Mouse (Mus musculus) testis, adult 2 months (tissue): ENCODE measurements around the gene Nab2.

Source experiments
- CTCF ChIP-seq: fragments of 200-500 bp; IDR thresholded peaks from 2 replicates; pipeline ENCODE4 v1.5.1; 2012; ENCODE audit warnings: low read depth, mild to moderate bottlenecking, inconsistent platforms, low read length, moderate library complexity; ENCODE audit not compliant: control insufficient read depth, insufficient read depth, insufficient replicate concordance
- POLR2A ChIP-seq: fragments of 200-500 bp; IDR thresholded peaks from 2 replicates; pipeline ENCODE4 v1.6.1; 2012; ENCODE audit warnings: low read depth, mild to moderate bottlenecking, inconsistent platforms, low read length, moderate library complexity; ENCODE audit not compliant: control insufficient read depth

DNA sequence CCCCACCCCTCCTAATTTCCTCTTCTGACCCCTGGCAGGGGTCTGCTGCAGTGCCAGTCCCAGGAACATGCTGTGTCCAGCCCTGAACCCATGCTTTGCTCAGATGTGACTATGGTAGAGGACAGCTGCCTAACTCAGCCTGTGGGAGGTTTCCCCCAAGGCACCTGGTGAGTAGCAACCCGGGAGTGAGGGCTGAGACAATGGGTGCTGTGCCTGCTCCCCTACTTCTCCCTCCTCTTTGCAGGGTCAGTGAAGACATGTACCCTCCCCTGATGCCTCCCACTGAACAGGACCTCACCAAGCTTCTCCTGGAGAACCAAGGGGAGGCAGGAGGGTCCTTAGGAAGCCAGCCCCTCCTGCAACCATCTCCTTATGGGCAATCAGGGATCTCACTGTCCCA is 8.8 kb downstream of the Nab2 start:
- TF ChIP-seq CTCF (no peak), POLR2A (no peak)
